Mouse (Mus musculus) hindbrain, embryonic 12.5 days (tissue): ENCODE data around the gene Pus1. TPM values are rescaled to one million over a fixed set of nuclear protein-coding genes. Genes with fewer than 3 reads are reported as not detected.
A peak's percentile ranks its signal among the peaks of the same experiment; 100 is the strongest.
"Not testable (repeated sequence)": the region's sequence is repeated elsewhere in the genome, so short reads cannot be mapped to it uniquely, and the experiment has no call there.

ENCODE experiments used
- ATAC-seq: fragments of 200-750 bp; cut with Nextera tagmentation; 2 replicates; pipeline ENCODE4 v1.8.0; 2017; ENCODE audit warnings: moderate TSS enrichment; ENCODE audit not compliant: low FRiP score
- H3K27ac ChIP-seq: fragments of 300-500 bp; sonication (generic); 2 replicates; pipeline ENCODE4 v1.5.1; 2016; ENCODE audit warnings: mild to moderate bottlenecking
- H3K27me3 ChIP-seq: fragments of 300-500 bp; sonication (generic); 2 replicates; pipeline ENCODE4 v1.6.1; 2016; ENCODE audit warnings: mild to moderate bottlenecking
- H3K36me3 ChIP-seq: fragments of 300-500 bp; sonication (generic); 2 replicates; pipeline ENCODE4 v1.6.1; 2016; ENCODE audit warnings: mild to moderate bottlenecking
- H3K4me1 ChIP-seq: fragments of 300-500 bp; sonication (generic); 2 replicates; pipeline ENCODE4 v1.6.1; 2016
- H3K4me2 ChIP-seq: fragments of 300-500 bp; sonication (generic); replicated peaks from 2 replicates; pipeline ENCODE4 v1.6.1; 2016; ENCODE audit warnings: mild to moderate bottlenecking
- H3K4me3 ChIP-seq: fragments of 300-500 bp; sonication (generic); 2 replicates; pipeline ENCODE4 v1.5.1; 2016; ENCODE audit warnings: mild to moderate bottlenecking
- H3K9ac ChIP-seq: fragments of 300-500 bp; sonication (generic); 2 replicates; pipeline ENCODE4 v1.6.1; 2016; ENCODE audit warnings: mild to moderate bottlenecking, moderate library complexity
- H3K9me3 ChIP-seq: fragments of 300-500 bp; sonication (generic); replicated peaks from 2 replicates; pipeline ENCODE4 v1.6.1; 2016; ENCODE audit warnings: mild to moderate bottlenecking
- WGBS: fragments of 180-500 bp; shearing (Covaris S2); methylation state at CpG from one replicate; pipeline ENCODE4 v1.1.7; 2016; 5-methylcytosine and 5-hydroxymethylcytosine counted together
- polyA plus RNA-seq: library from polyadenylated mRNA; unstranded; fragments of >200 nt; fragmentation: Nextera tagmentation; extraction: Ambion mirVana; gene quantifications from 2 replicates; pipeline ENCODE4 v1.2.1, GENCODE M21; 2016

Pus1 gene
- polyA plus RNA-seq, 1 experiment from 2014 or later = 24.1 TPM

- Histone ChIP-seq H3K36me3 (peaks cover 43% of the 10 kb centered on the region), H3K9ac (peak overlapping the region; percentile 88), H3K4me1 (peaks cover 19% of the 10 kb centered on the region), H3K4me3 (peak overlapping the region; percentile 91), H3K4me2 (peak overlapping the region; percentile 97), H3K27ac (no peak overlapping the region), H3K27me3 (no peaks in the 10 kb centered on the region), H3K9me3 (no peaks in the 10 kb centered on the region)
- ATAC-seq = no peak
- 22% methylated on average over 15 of the region's 15 CpGs for WGBS
Observed at GRCm38 (mm10) chr5:110779276-110779997, 1.0 kb downstream of the Pus1 start.

- 94% methylated on average over 12 of the region's 12 CpGs for WGBS
- Histone ChIP-seq H3K4me1 (peaks cover 19% of the 10 kb centered on the region), H3K36me3 (peaks cover 49% of the 10 kb centered on the region), H3K9me3 (no peaks in the 10 kb centered on the region), H3K4me2 (no peak overlapping the region), H3K4me3 (no peak overlapping the region), H3K27me3 (no peaks in the 10 kb centered on the region), H3K9ac (no peak overlapping the region), H3K27ac (no peak overlapping the region)
- no peak for ATAC-seq
Observed at GRCm38 (mm10) chr5:110778263-110778662, 2.2 kb downstream of the Pus1 start.

- WGBS = 93% methylated on average over 2 of the region's 2 CpGs
- H3K9me3 ChIP-seq = no peaks in the 10 kb centered on the region
- H3K27me3 ChIP-seq = no peaks in the 10 kb centered on the region
- peaks cover 18% of the 10 kb centered on the region for H3K4me1 ChIP-seq
- no peak for ATAC-seq
- no peak overlapping the region for H3K9ac ChIP-seq
- no peak overlapping the region for H3K4me2 ChIP-seq
- no peak overlapping the region for H3K4me3 ChIP-seq
- H3K36me3 ChIP-seq = peaks cover 49% of the 10 kb centered on the region
- H3K27ac ChIP-seq = no peak overlapping the region
Observed at GRCm38 (mm10) chr5:110776141-110776540, 4.3 kb downstream of the Pus1 start.

GRCm38 (mm10) chr5:110774511-110774910 is 5.9 kb downstream of the Pus1 start:
- no peak for ATAC-seq
- peaks cover 49% of the 10 kb centered on the region for H3K36me3 ChIP-seq
- WGBS = 94% methylated on average over 11 of the region's 11 CpGs

GRCm38 (mm10) chr5:110772945-110773344 is 7.5 kb downstream of the Pus1 start:
- WGBS = 96% methylated on average over 6 of the region's 10 CpGs
- H3K36me3 ChIP-seq = peaks cover 44% of the 10 kb centered on the region
- H3K9ac ChIP-seq, H3K27me3 ChIP-seq, H3K27ac ChIP-seq, H3K9me3 ChIP-seq, ATAC-seq, H3K4me2 ChIP-seq, H3K4me3 ChIP-seq: not testable (repeated sequence)
- peaks cover 15% of the 10 kb centered on the region for H3K4me1 ChIP-seq

More at GRCm38 (mm10) chr5:110774511-110774910, 5.9 kb downstream of the Pus1 start:
- H3K4me1 ChIP-seq = peaks cover 12% of the 10 kb centered on the region
- H3K27ac ChIP-seq = no peak overlapping the region
- no peak overlapping the region for H3K4me3 ChIP-seq
- H3K9ac ChIP-seq = no peak overlapping the region
- H3K9me3 ChIP-seq = no peaks in the 10 kb centered on the region
- no peaks in the 10 kb centered on the region for H3K27me3 ChIP-seq
- no peak overlapping the region for H3K4me2 ChIP-seq

GRCm38 (mm10) chr5:110770448-110771158 is 9.9 kb downstream of the Pus1 start, which contains the start of gene Ep400:
Gene Ep400, minus strand, starts transcription at chr5:110770717.
- peak within 1 kb of the TSS; percentile 94 for H3K9ac ChIP-seq
- ATAC-seq = peak; percentile 99
- H3K9me3 ChIP-seq = no peaks in the 10 kb centered on the region
- H3K27ac ChIP-seq = peak within 1 kb of the TSS; percentile 95
- peaks cover 15% of the 10 kb centered on the region for H3K4me1 ChIP-seq
- under 1% methylated on average over 82 of the region's 83 CpGs for WGBS
- H3K27me3 ChIP-seq = no peaks in the 10 kb centered on the region
- peak within 1 kb of the TSS; percentile 85 for H3K4me2 ChIP-seq
- peaks cover 22% of the 10 kb centered on the region for H3K36me3 ChIP-seq
- peak within 1 kb of the TSS; percentile 94 for H3K4me3 ChIP-seq

GRCm38 (mm10) chr5:110770031-110770445 is 10.4 kb downstream of the Pus1 start:
- Histone ChIP-seq H3K9me3 (no peaks in the 10 kb centered on the region), H3K4me1 (peaks cover 15% of the 10 kb centered on the region), H3K9ac (peak overlapping the region; percentile 94), H3K36me3 (peaks cover 21% of the 10 kb centered on the region), H3K4me3 (peak overlapping the region; percentile 94), H3K4me2 (peak overlapping the region; percentile 85), H3K27me3 (no peaks in the 10 kb centered on the region), H3K27ac (peak overlapping the region; percentile 95)
- peak; percentile 52 for ATAC-seq
- under 1% methylated on average over 58 of the region's 58 CpGs for WGBS

GRCm38 (mm10) chr5:110769272-110769671 is 11.2 kb downstream of the Pus1 start:
- 0 out of 2 replicates have a peak overlapping the region, but pooled peaks have one; percentile 95 for H3K27ac ChIP-seq
- peaks cover 14% of the 10 kb centered on the region for H3K36me3 ChIP-seq
- H3K4me3 ChIP-seq = peak overlapping the region; percentile 94
- 66% methylated on average over 4 of the region's 4 CpGs for WGBS
- H3K4me1 ChIP-seq = peaks cover 15% of the 10 kb centered on the region
- H3K9me3 ChIP-seq = no peaks in the 10 kb centered on the region
- ATAC-seq = no peak
- peak overlapping the region; percentile 85 for H3K4me2 ChIP-seq
- H3K27me3 ChIP-seq = no peaks in the 10 kb centered on the region
- peak overlapping the region; percentile 94 for H3K9ac ChIP-seq

DNA sequence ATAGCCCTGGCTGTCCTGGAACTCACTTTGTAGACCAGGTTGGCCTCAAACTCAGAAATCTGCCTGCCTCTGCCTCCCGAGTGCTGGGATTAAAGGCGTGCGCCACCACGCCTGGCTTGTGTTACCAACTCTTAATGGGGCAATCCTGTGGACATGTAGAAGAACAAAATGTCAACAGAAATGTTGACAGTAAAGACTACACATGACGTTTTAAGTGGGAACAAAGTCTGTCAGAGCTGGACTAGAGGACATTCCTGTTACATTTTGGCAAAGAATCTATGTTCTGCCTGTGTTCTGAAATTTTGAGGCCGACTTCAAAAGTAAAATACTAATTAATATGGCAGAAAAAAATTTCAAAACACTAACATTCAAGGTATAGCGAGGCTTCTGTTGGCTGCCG is 16.6 kb downstream of the Pus1 start:
- no peak for ATAC-seq
- no peak overlapping the region for H3K4me2 ChIP-seq
- H3K36me3 ChIP-seq = peaks cover 5% of the 10 kb centered on the region; the same call in 1 of the 2 replicates
- 94% methylated on average over 8 of the region's 8 CpGs for WGBS
- no peak overlapping the region for H3K4me3 ChIP-seq
- no peaks in the 10 kb centered on the region for H3K27me3 ChIP-seq
- H3K27ac ChIP-seq = no peak overlapping the region
- peaks cover 8% of the 10 kb centered on the region for H3K4me1 ChIP-seq
- H3K9ac ChIP-seq = no peak overlapping the region
- no peaks in the 10 kb centered on the region for H3K9me3 ChIP-seq

GRCm38 (mm10) chr5:110745021-110745420 is 35.4 kb downstream of the Pus1 start:
- 84% methylated on average over 1 of the region's 1 CpGs for WGBS
- no peaks in the 10 kb centered on the region for H3K27me3 ChIP-seq
- H3K4me2 ChIP-seq = no peak overlapping the region
- H3K36me3 ChIP-seq = 0 out of 2 replicates have a peak, but pooled peaks cover 8% of the 10 kb centered on the region
- H3K9ac ChIP-seq = no peak overlapping the region
- H3K4me3 ChIP-seq = no peak overlapping the region
- ATAC-seq = no peak
- H3K9me3 ChIP-seq = no peaks in the 10 kb centered on the region
- H3K27ac ChIP-seq = no peak overlapping the region
- no peaks in the 10 kb centered on the region for H3K4me1 ChIP-seq

- H3K4me1 ChIP-seq = no peaks in the 10 kb centered on the region
- ATAC-seq = no peak
- no peaks in the 10 kb centered on the region for H3K27me3 ChIP-seq
- no peaks in the 10 kb centered on the region for H3K9me3 ChIP-seq
- H3K4me2 ChIP-seq = no peak overlapping the region
- no peak overlapping the region for H3K27ac ChIP-seq
- H3K36me3 ChIP-seq = peaks cover 48% of the 10 kb centered on the region
- 94% methylated on average over 7 of the region's 7 CpGs for WGBS
- no peak overlapping the region for H3K9ac ChIP-seq
- H3K4me3 ChIP-seq = no peak overlapping the region
Observed at GRCm38 (mm10) chr5:110739496-110740275, 40.8 kb downstream of the Pus1 start.

DNA sequence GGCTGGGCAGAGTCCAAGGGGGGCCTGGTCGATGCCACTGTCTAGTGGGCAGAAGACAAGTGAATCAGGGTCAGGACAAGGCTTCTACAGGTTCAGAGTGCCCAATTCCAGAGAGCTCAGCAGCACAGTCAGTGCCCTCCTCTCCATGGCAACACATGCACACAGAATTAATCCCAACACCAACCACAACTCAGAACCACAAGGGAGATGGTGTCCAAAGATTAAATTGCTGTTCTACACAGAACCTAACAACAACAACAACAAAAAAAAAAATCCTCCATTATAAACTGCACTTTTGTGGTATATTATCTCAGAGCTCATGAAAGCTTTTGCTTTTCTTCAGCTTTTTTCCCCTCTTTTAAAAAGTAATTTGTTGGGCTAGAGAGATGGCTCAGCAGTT is 44.9 kb downstream of the Pus1 start:
- Histone ChIP-seq H3K27me3 (no peaks in the 10 kb centered on the region), H3K9ac (no peak overlapping the region), H3K36me3 (peaks cover 71% of the 10 kb centered on the region), H3K4me1 (no peaks in the 10 kb centered on the region), H3K27ac (no peak overlapping the region), H3K9me3 (no peaks in the 10 kb centered on the region), H3K4me2 (no peak overlapping the region), H3K4me3 (no peak overlapping the region)
- no peak for ATAC-seq
- WGBS = 86% methylated on average over 1 of the region's 1 CpGs
